Mouse (Mus musculus): ENCODE measurements around the gene Jsrp1. TPM values are rescaled to one million over a fixed set of nuclear protein-coding genes. Genes with fewer than 3 reads are reported as not detected.
A peak's percentile ranks its signal among the peaks of the same experiment; 100 is the strongest.

Jsrp1 gene
- polyA plus RNA-seq, 1 experiment from 2014 or later, result 0.25 TPM

DNA sequence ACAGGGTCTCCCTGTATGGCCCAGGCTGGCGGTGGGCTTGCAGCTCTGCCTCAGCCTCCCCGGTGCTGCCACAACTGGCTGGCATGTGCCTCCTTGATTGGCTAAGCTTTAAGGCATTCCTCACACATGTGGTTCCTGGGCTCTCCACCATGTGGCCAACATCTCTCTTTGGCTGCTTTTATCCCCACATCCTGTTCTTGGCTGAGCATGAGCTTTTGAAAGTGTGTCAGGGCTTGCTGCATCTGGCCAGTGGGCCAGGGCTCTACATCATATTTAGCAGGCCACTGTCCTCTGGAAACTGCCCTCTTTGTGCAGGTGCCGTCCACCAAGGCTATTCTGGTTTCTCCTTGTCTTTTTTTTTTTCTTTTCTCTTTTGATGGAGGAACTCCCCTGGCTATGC lies 43.0 kb upstream of the Jsrp1 start:
- Histone ChIP-seq H3K9ac (replicated peaks; ENCODE audit: low read depth) (peak overlapping the region; percentile 50; the same call in 1 of the 2 replicates), H3K9me3 (ENCODE audit: low read length) (no peaks in the 10 kb centered on the region), H3K4me2 (replicated peaks; ENCODE audit: low read depth, low read length) (peak overlapping the region; percentile 100), H3K27ac (ENCODE audit: low read length) (no peak overlapping the region), H3K27me3 (replicated peaks; ENCODE audit: insufficient read depth, low read length) (no peaks in the 10 kb centered on the region), H3K4me1 (ENCODE audit: insufficient read depth, low read depth, low read length) (peaks cover 5% of the 10 kb centered on the region; the same call in 1 of the 2 replicates), H3K36me3 (ENCODE audit: insufficient read depth, low read length) (no peaks in the 10 kb centered on the region), H3K4me3 (ENCODE audit: low read depth, low read length) (no peak overlapping the region)
- peak; percentile 20 for TF ChIP-seq CTCF (IDR thresholded peaks at IDR 0.05)
- TF ChIP-seq EP300 (IDR thresholded peaks at IDR 0.05), result no peak
- WGBS, result 46% methylated on average over 3 of the region's 3 CpGs
- DNase-seq (ENCODE audit: low spot score) (no peak), ATAC-seq (no peak)

- Histone ChIP-seq H3K4me1 (ENCODE audit: insufficient read depth, low read depth, low read length) (peaks cover 5% of the 10 kb centered on the region; the same call in 1 of the 2 replicates), H3K9ac (replicated peaks; ENCODE audit: low read depth) (peak overlapping the region; percentile 50), H3K27ac (ENCODE audit: low read length) (no peak overlapping the region), H3K27me3 (replicated peaks; ENCODE audit: insufficient read depth, low read length) (no peaks in the 10 kb centered on the region), H3K9me3 (ENCODE audit: low read length) (no peaks in the 10 kb centered on the region), H3K4me3 (ENCODE audit: low read depth, low read length) (peak overlapping the region; percentile 81), H3K36me3 (ENCODE audit: insufficient read depth, low read length) (no peaks in the 10 kb centered on the region), H3K4me2 (replicated peaks; ENCODE audit: low read depth, low read length) (peak overlapping the region; percentile 100)
- 0 out of 2 replicates have a peak, but pooled peaks have one; percentile 2 for ATAC-seq
- WGBS, result 20% methylated on average over 11 of the region's 11 CpGs
- peak; percentile 25 for DNase-seq (ENCODE audit: low spot score)
- TF ChIP-seq CTCF (IDR thresholded peaks at IDR 0.05) (no peak), EP300 (IDR thresholded peaks at IDR 0.05) (no peak)
These were observed 42.4 kb upstream of the Jsrp1 start for GRCm38 (mm10) chr10:80855749-80856073.

- WGBS, result under 1% methylated on average over 77 of the region's 81 CpGs
These were observed 41.8 kb upstream of the Jsrp1 start, which contains the start of the genes Lsm7 and Sppl2b for GRCm38 (mm10) chr10:80854913-80855748. TSS of gene Lsm7 (minus strand) at chr10:80855209. TSS of gene Sppl2b (plus strand) at chr10:80855275.

GRCm38 (mm10) chr10:80848571-80848970 lies 35.3 kb upstream of the Jsrp1 start:
- Histone ChIP-seq H3K9ac (replicated peaks; ENCODE audit: low read depth) (no peak overlapping the region), H3K27me3 (replicated peaks; ENCODE audit: insufficient read depth, low read length) (peaks cover 9% of the 10 kb centered on the region), H3K9me3 (ENCODE audit: low read length) (no peaks in the 10 kb centered on the region), H3K36me3 (ENCODE audit: insufficient read depth, low read length) (no peaks in the 10 kb centered on the region), H3K4me2 (replicated peaks; ENCODE audit: low read depth, low read length) (no peak overlapping the region), H3K27ac (ENCODE audit: low read length) (no peak overlapping the region), H3K4me3 (ENCODE audit: low read depth, low read length) (no peak overlapping the region), H3K4me1 (ENCODE audit: insufficient read depth, low read depth, low read length) (no peaks in the 10 kb centered on the region)
- ATAC-seq (peak; percentile 88), DNase-seq (ENCODE audit: low spot score) (peak; percentile 75)
- 13% methylated on average over 10 of the region's 10 CpGs for WGBS
- TF ChIP-seq EP300 (IDR thresholded peaks at IDR 0.05) (no peak), CTCF (IDR thresholded peaks at IDR 0.05) (no peak)

More at GRCm38 (mm10) chr10:80854913-80855748, 41.8 kb upstream of the Jsrp1 start, which contains the start of the genes Lsm7 and Sppl2b:
- Histone ChIP-seq H3K4me3 (ENCODE audit: low read depth, low read length) (peak within 1 kb of the TSS; percentile 81), H3K36me3 (ENCODE audit: insufficient read depth, low read length) (no peaks in the 10 kb centered on the region), H3K9ac (replicated peaks; ENCODE audit: low read depth) (peak within 1 kb of the TSS; percentile 50), H3K4me2 (replicated peaks; ENCODE audit: low read depth, low read length) (peak within 1 kb of the TSS; percentile 100), H3K4me1 (ENCODE audit: insufficient read depth, low read depth, low read length) (peaks cover 5% of the 10 kb centered on the region; the same call in 1 of the 2 replicates), H3K27ac (ENCODE audit: low read length) (no peak within 1 kb of the TSS), H3K27me3 (replicated peaks; ENCODE audit: insufficient read depth, low read length) (no peaks in the 10 kb centered on the region), H3K9me3 (ENCODE audit: low read length) (no peaks in the 10 kb centered on the region)
- ATAC-seq (peak; percentile 91), DNase-seq (ENCODE audit: low spot score) (peak; percentile 96)
- TF ChIP-seq CTCF (IDR thresholded peaks at IDR 0.05), result no peak
- no peak for TF ChIP-seq EP300 (IDR thresholded peaks at IDR 0.05)

DNA sequence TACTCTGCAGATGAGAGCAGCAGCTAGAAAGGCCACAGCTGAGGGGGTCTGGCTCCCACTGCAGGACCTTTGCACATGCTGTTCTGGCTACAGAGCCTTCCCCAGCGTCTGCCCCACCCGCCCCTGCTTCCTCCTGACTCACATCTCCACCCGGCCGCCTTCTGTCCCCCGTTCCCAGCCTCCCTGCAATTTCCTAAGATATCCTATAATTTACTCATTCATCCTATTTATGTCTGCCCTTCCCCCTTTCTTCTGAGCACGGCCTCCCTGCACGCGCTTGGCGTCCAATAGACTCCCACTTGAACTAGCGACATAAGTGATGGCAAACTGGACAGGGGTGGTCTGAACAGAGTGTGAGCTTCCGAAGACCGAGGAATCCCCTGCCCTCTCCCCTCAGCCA lies 32.4 kb upstream of the Jsrp1 start:
- Histone ChIP-seq H3K4me3 (ENCODE audit: low read depth, low read length) (no peak overlapping the region), H3K9me3 (ENCODE audit: low read length) (no peaks in the 10 kb centered on the region), H3K36me3 (ENCODE audit: insufficient read depth, low read length) (no peaks in the 10 kb centered on the region), H3K27ac (ENCODE audit: low read length) (no peak overlapping the region), H3K27me3 (replicated peaks; ENCODE audit: insufficient read depth, low read length) (peaks cover 18% of the 10 kb centered on the region), H3K4me1 (ENCODE audit: insufficient read depth, low read depth, low read length) (no peaks in the 10 kb centered on the region), H3K4me2 (replicated peaks; ENCODE audit: low read depth, low read length) (no peak overlapping the region), H3K9ac (replicated peaks; ENCODE audit: low read depth) (no peak overlapping the region)
- TF ChIP-seq CTCF (IDR thresholded peaks at IDR 0.05), result no peak
- no peak for TF ChIP-seq EP300 (IDR thresholded peaks at IDR 0.05)
- 62% methylated on average over 12 of the region's 12 CpGs for WGBS
- no peak for DNase-seq (ENCODE audit: low spot score)
- no peak for ATAC-seq

DNA sequence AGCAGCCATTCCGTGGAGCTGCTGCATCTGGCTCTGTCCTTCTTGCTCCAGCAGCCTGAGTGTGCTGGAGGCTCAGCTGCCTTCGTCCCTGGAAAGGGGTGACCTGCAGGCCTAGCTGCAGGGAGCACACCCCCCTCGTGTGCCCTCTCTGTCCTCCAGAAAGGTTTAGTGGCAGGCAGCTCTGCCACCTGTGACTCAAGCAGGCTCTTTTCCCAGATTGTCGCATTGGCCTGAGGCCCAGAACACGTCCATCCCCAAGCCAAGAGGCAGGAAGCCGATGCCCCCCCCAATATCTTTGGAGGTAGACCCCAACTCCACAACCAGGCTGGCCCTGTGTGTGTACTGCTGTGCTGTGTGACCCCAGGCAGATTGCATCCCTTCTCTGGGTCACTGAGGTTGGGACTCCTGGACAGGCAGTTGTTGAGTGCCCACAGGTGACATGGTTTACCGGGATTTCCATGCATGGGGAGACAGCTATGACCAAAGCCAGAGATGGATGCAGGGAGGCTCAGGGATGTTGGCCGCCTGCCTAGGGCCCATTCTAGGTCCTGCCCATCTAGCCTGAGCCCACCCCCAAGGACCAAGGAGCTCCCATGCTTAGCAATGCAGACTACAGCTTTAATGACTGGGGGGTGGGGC lies 31.9 kb upstream of the Jsrp1 start:
- WGBS, result 49% methylated on average over 8 of the region's 8 CpGs
- TF ChIP-seq EP300 (IDR thresholded peaks at IDR 0.05), result no peak
- no peak for TF ChIP-seq CTCF (IDR thresholded peaks at IDR 0.05)
- DNase-seq (ENCODE audit: low spot score), result no peak
- Histone ChIP-seq H3K27ac (ENCODE audit: low read length) (no peak overlapping the region), H3K4me3 (ENCODE audit: low read depth, low read length) (no peak overlapping the region), H3K36me3 (ENCODE audit: insufficient read depth, low read length) (no peaks in the 10 kb centered on the region), H3K4me2 (replicated peaks; ENCODE audit: low read depth, low read length) (no peak overlapping the region), H3K9me3 (ENCODE audit: low read length) (no peaks in the 10 kb centered on the region), H3K27me3 (replicated peaks; ENCODE audit: insufficient read depth, low read length) (peaks cover 18% of the 10 kb centered on the region), H3K4me1 (ENCODE audit: insufficient read depth, low read depth, low read length) (no peaks in the 10 kb centered on the region), H3K9ac (replicated peaks; ENCODE audit: low read depth) (no peak overlapping the region)
- no peak for ATAC-seq
